Mouse (Mus musculus) ES-E14 (cell line): ENCODE data around the gene Nsrp1.

Source experiments
- CHD2 ChIP-seq: IDR thresholded peaks from 2 replicates; pipeline ENCODE4 v1.6.1; 2014; ENCODE audit warnings: mild to moderate bottlenecking, low read depth, low read length, inconsistent platforms
- ZC3H11A ChIP-seq: IDR thresholded peaks from 2 replicates; pipeline ENCODE4 v1.6.1; 2012; ENCODE audit warnings: low read depth, mild to moderate bottlenecking, inconsistent platforms, low read length, borderline replicate concordance

DNA sequence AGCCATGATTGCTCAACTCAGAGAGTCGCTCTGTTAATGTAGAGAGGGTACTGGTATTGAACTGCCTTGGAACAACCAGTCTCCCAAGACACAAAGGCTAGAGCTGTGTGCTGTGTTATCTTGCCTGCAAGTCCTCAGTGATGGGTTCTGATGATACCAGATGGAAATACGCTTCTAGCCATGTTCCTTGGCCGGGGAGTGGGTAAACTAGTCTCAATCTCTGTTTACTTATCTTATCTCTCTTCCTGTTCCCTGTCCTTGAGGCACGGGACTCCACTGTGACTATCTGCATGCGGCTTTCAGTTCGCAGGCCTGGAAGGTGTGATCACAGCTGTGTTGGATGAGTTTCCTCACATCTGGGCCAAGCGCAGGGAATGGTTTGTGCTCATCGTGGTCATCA is 58.7 kb downstream of the Nsrp1 start:
- TF ChIP-seq ZC3H11A: no peak
- TF ChIP-seq CHD2: no peak
